Mouse (Mus musculus) intestine, embryonic 15.5 days (tissue): ENCODE measurements at regions not wholly inside any gene's neighbourhood (a gene's known extent, or its start where the extent isn't known, plus 50 kb on each side); places are given as distances from the start of the nearest gene placed in this dataset.

Experiments used
- ATAC-seq: fragments of 200-750 bp; cut with Nextera tagmentation; 2 replicates; pipeline ENCODE4 v1.8.0; 2017; ENCODE audit warnings: moderate TSS enrichment, moderate library complexity
- H3K27ac ChIP-seq: fragments of 300-500 bp; sonication (generic); 2 replicates; pipeline ENCODE4 v1.5.1; 2015; ENCODE audit warnings: mild to moderate bottlenecking, inconsistent platforms
- H3K27me3 ChIP-seq: fragments of 300-500 bp; sonication (generic); replicated peaks from 2 replicates; pipeline ENCODE4 v1.6.1; 2015; ENCODE audit warnings: inconsistent platforms
- H3K36me3 ChIP-seq: fragments of 300-500 bp; sonication (generic); 2 replicates; pipeline ENCODE4 v1.6.1; 2015; ENCODE audit warnings: inconsistent platforms
- H3K4me1 ChIP-seq: fragments of 300-500 bp; sonication (generic); replicated peaks from 2 replicates; pipeline ENCODE4 v1.6.1; 2015; ENCODE audit warnings: inconsistent platforms
- H3K4me2 ChIP-seq: fragments of 300-500 bp; sonication (generic); replicated peaks from 2 replicates; pipeline ENCODE4 v1.6.1; 2015; ENCODE audit warnings: mild to moderate bottlenecking, inconsistent platforms
- H3K4me3 ChIP-seq: fragments of 300-500 bp; sonication (generic); replicated peaks from 2 replicates; pipeline ENCODE4 v1.5.1; 2015; ENCODE audit warnings: inconsistent platforms
- H3K9ac ChIP-seq: fragments of 300-500 bp; sonication (generic); 2 replicates; pipeline ENCODE4 v1.6.1; 2015; ENCODE audit warnings: inconsistent platforms
- H3K9me3 ChIP-seq: fragments of 300-500 bp; sonication (generic); 2 replicates; pipeline ENCODE4 v1.6.1; 2016; ENCODE audit warnings: inconsistent platforms
- WGBS: fragments of 180-500 bp; shearing (Covaris S2); methylation state at CpG from one replicate; pipeline ENCODE4 v1.1.7; 2015; 5-methylcytosine and 5-hydroxymethylcytosine counted together

GRCm38 (mm10) chr10:111795756-111796155, 176.7 kb upstream of the Krr1 start:
- peak; percentile 67 for ATAC-seq
- no peaks in the 10 kb centered on the region for H3K4me1 ChIP-seq
- no peaks in the 10 kb centered on the region for H3K27me3 ChIP-seq
- no peaks in the 10 kb centered on the region for H3K9me3 ChIP-seq
- H3K9ac ChIP-seq, result no peak overlapping the region
- no peak overlapping the region for H3K4me2 ChIP-seq
- H3K4me3 ChIP-seq, result no peak overlapping the region
- H3K36me3 ChIP-seq, result no peaks in the 10 kb centered on the region
- WGBS, result 36% methylated on average over 3 of the region's 3 CpGs
- H3K27ac ChIP-seq, result no peak overlapping the region

- H3K4me2 ChIP-seq, result no peak overlapping the region
- WGBS, result 92% methylated on average over 7 of the region's 7 CpGs
- no peak overlapping the region for H3K9ac ChIP-seq
- ATAC-seq, result no peak
- no peaks in the 10 kb centered on the region for H3K27me3 ChIP-seq
- H3K4me1 ChIP-seq, result no peaks in the 10 kb centered on the region
- no peaks in the 10 kb centered on the region for H3K9me3 ChIP-seq
- H3K36me3 ChIP-seq, result no peaks in the 10 kb centered on the region
- no peak overlapping the region for H3K27ac ChIP-seq
- H3K4me3 ChIP-seq, result no peak overlapping the region
Observed at GRCm38 (mm10) chr10:111798851-111799281, 173.6 kb upstream of the Krr1 start.

GRCm38 (mm10) chr10:111799850-111800589, 172.4 kb upstream of the Krr1 start:
- WGBS, result 68% methylated on average over 14 of the region's 14 CpGs
- Histone ChIP-seq H3K27me3 (no peaks in the 10 kb centered on the region), H3K36me3 (no peaks in the 10 kb centered on the region), H3K27ac (no peak overlapping the region), H3K4me1 (no peaks in the 10 kb centered on the region), H3K4me2 (no peak overlapping the region), H3K4me3 (no peak overlapping the region), H3K9ac (no peak overlapping the region), H3K9me3 (no peaks in the 10 kb centered on the region)
- no peak for ATAC-seq

- Histone ChIP-seq H3K36me3 (no peaks in the 10 kb centered on the region), H3K4me3 (no peak overlapping the region), H3K4me2 (no peak overlapping the region), H3K4me1 (no peaks in the 10 kb centered on the region), H3K9ac (no peak overlapping the region), H3K27ac (no peak overlapping the region), H3K27me3 (no peaks in the 10 kb centered on the region), H3K9me3 (no peaks in the 10 kb centered on the region)
- WGBS, result 89% methylated on average over 3 of the region's 3 CpGs
- no peak for ATAC-seq
Observed at GRCm38 (mm10) chr10:111800590-111800935, 171.9 kb upstream of the Krr1 start.

GRCm38 (mm10) chr10:111801021-111801793, 171.3 kb upstream of the Krr1 start:
- H3K4me1 ChIP-seq, result no peaks in the 10 kb centered on the region
- H3K27ac ChIP-seq, result no peak overlapping the region
- H3K4me2 ChIP-seq, result no peak overlapping the region
- H3K9me3 ChIP-seq, result no peaks in the 10 kb centered on the region
- H3K36me3 ChIP-seq, result no peaks in the 10 kb centered on the region
- ATAC-seq, result no peak
- H3K4me3 ChIP-seq, result no peak overlapping the region
- WGBS, result 44% methylated on average over 12 of the region's 12 CpGs
- H3K9ac ChIP-seq, result no peak overlapping the region
- H3K27me3 ChIP-seq, result no peaks in the 10 kb centered on the region

- H3K4me2 ChIP-seq, result no peak overlapping the region
- no peak overlapping the region for H3K9ac ChIP-seq
- H3K27me3 ChIP-seq, result no peaks in the 10 kb centered on the region
- 49% methylated on average over 12 of the region's 12 CpGs for WGBS
- H3K36me3 ChIP-seq, result no peaks in the 10 kb centered on the region
- no peak overlapping the region for H3K27ac ChIP-seq
- H3K9me3 ChIP-seq, result no peaks in the 10 kb centered on the region
- ATAC-seq, result no peak
- no peaks in the 10 kb centered on the region for H3K4me1 ChIP-seq
- no peak overlapping the region for H3K4me3 ChIP-seq
Observed at GRCm38 (mm10) chr10:111801794-111802359, 170.6 kb upstream of the Krr1 start.

- H3K27ac ChIP-seq, result no peak overlapping the region
- no peaks in the 10 kb centered on the region for H3K9me3 ChIP-seq
- 91% methylated on average over 3 of the region's 3 CpGs for WGBS
- H3K4me2 ChIP-seq, result no peak overlapping the region
- no peak overlapping the region for H3K4me3 ChIP-seq
- no peaks in the 10 kb centered on the region for H3K27me3 ChIP-seq
- no peak for ATAC-seq
- no peak overlapping the region for H3K9ac ChIP-seq
- no peaks in the 10 kb centered on the region for H3K36me3 ChIP-seq
- no peaks in the 10 kb centered on the region for H3K4me1 ChIP-seq
Observed at GRCm38 (mm10) chr10:111806333-111806732, 166.1 kb upstream of the Krr1 start.

- H3K4me3 ChIP-seq, result no peak overlapping the region
- H3K9me3 ChIP-seq, result no peaks in the 10 kb centered on the region
- H3K36me3 ChIP-seq, result no peaks in the 10 kb centered on the region
- no peaks in the 10 kb centered on the region for H3K27me3 ChIP-seq
- no peak for ATAC-seq
- H3K9ac ChIP-seq, result no peak overlapping the region
- H3K4me2 ChIP-seq, result no peak overlapping the region
- H3K4me1 ChIP-seq, result no peaks in the 10 kb centered on the region
- WGBS, result 42% methylated on average over 5 of the region's 5 CpGs
- no peak overlapping the region for H3K27ac ChIP-seq
Observed at GRCm38 (mm10) chr10:111806916-111807315, 165.5 kb upstream of the Krr1 start.

- ATAC-seq, result no peak
- 86% methylated on average over 4 of the region's 4 CpGs for WGBS
Observed at GRCm38 (mm10) chr10:111813736-111814135, 158.7 kb upstream of the Krr1 start.

GRCm38 (mm10) chr10:111814648-111815047, 157.8 kb upstream of the Krr1 start:
- no peaks in the 10 kb centered on the region for H3K27me3 ChIP-seq
- H3K27ac ChIP-seq, result no peak overlapping the region
- no peak overlapping the region for H3K4me3 ChIP-seq
- H3K4me2 ChIP-seq, result no peak overlapping the region
- no peaks in the 10 kb centered on the region for H3K36me3 ChIP-seq
- H3K9ac ChIP-seq, result no peak overlapping the region
- WGBS, result 72% methylated on average over 5 of the region's 5 CpGs
- no peaks in the 10 kb centered on the region for H3K4me1 ChIP-seq
- no peaks in the 10 kb centered on the region for H3K9me3 ChIP-seq
- no peak for ATAC-seq

More at GRCm38 (mm10) chr10:111813736-111814135, 158.7 kb upstream of the Krr1 start:
- Histone ChIP-seq H3K4me3 (no peak overlapping the region), H3K27ac (no peak overlapping the region), H3K9me3 (no peaks in the 10 kb centered on the region), H3K9ac (no peak overlapping the region), H3K36me3 (no peaks in the 10 kb centered on the region), H3K4me2 (no peak overlapping the region), H3K27me3 (no peaks in the 10 kb centered on the region), H3K4me1 (no peaks in the 10 kb centered on the region)

GRCm38 (mm10) chr10:111815160-111815559, 157.3 kb upstream of the Krr1 start:
- no peak for ATAC-seq
- Histone ChIP-seq H3K4me2 (no peak overlapping the region), H3K9ac (no peak overlapping the region), H3K9me3 (no peaks in the 10 kb centered on the region), H3K4me1 (no peaks in the 10 kb centered on the region), H3K27me3 (no peaks in the 10 kb centered on the region), H3K36me3 (no peaks in the 10 kb centered on the region), H3K4me3 (no peak overlapping the region), H3K27ac (no peak overlapping the region)
- WGBS, result 92% methylated on average over 2 of the region's 2 CpGs

GRCm38 (mm10) chr10:111815821-111816599, 156.5 kb upstream of the Krr1 start:
- no peak overlapping the region for H3K4me2 ChIP-seq
- H3K27me3 ChIP-seq, result no peaks in the 10 kb centered on the region
- no peaks in the 10 kb centered on the region for H3K4me1 ChIP-seq
- no peak overlapping the region for H3K4me3 ChIP-seq
- H3K27ac ChIP-seq, result no peak overlapping the region
- no peaks in the 10 kb centered on the region for H3K36me3 ChIP-seq
- ATAC-seq, result no peak
- no peak overlapping the region for H3K9ac ChIP-seq
- 81% methylated on average over 7 of the region's 7 CpGs for WGBS
- no peaks in the 10 kb centered on the region for H3K9me3 ChIP-seq
